Mouse (Mus musculus) inflammation-experienced regulatory T-cells (primary cell): ENCODE results near the gene Gria3. TPM values are rescaled to one million over a fixed set of nuclear protein-coding genes. Genes with fewer than 3 reads are reported as not detected.

Experiments
- polyA plus RNA-seq, 2 experiments: library from polyadenylated mRNA; unstranded; fragments of 100-300 nt; shearing (Covaris generic); gene quantifications; one replicate each; pipeline ENCODE4 v1.2.1; 2017

Gria3 gene
- polyA plus RNA-seq: under 1 TPM in 1 of 2 experiments, not detected in 1; 0.05 TPM

GRCm38 (mm10) chrX:41400058-41400904 is at the start of gene Gria3:
Gene Gria3 (plus strand): TSS chrX:41400854.

